Mouse (Mus musculus): Measurements from ENCODE around the gene Fcrl5. TPM values are rescaled to one million over a fixed set of nuclear protein-coding genes. Genes with fewer than 3 reads are reported as not detected.

Fcrl5 gene
- not detected for polyA plus RNA-seq (2012; fragmentation: generic; extraction: Trizol)
- long read RNA-seq, experiment 1, result 0 reads
- long read RNA-seq, experiment 2, result 0 reads

DNA sequence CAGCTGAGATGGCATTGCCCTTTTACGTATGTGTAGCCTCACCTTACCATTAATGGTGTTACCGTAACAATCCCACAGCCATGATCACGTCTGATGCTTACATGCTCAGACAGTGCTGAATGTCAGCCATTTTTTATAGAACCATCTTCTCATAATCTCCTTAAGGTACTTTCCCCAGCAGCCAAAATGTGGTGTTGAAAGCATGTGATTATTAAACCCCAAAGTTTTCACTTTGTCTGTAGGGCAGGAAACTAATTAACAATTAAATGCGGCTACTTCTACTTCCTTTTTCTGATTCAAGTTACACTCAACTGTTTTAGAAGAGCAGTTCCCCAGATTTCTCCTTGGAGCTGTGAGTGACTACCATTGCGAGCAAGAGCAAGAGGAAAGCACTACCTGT lies at the start of gene Fcrl5:
Gene Fcrl5, plus strand, starts transcription at position 295 of the 400 bp plus-strand sequence.
- Histone ChIP-seq H3K27me3 (ENCODE audit: control insufficient read depth, insufficient read depth, insufficient read length) (no peaks in the 10 kb centered on the region), H3ac (ENCODE audit: control insufficient read depth, insufficient read length, low read depth) (no peak within 1 kb of the TSS), H3K79me3 (ENCODE audit: low read depth) (no peaks in the 10 kb centered on the region), H3K79me2 (ENCODE audit: control insufficient read depth, insufficient read depth) (no peaks in the 10 kb centered on the region), H3K36me3 (ENCODE audit: control insufficient read depth, insufficient read depth) (no peaks in the 10 kb centered on the region), H3K4me3 (ENCODE audit: insufficient read depth, poor library complexity, severe bottlenecking) (no peak within 1 kb of the TSS)
- no peak for TF ChIP-seq USF1 (IDR thresholded peaks at IDR 0.05; ENCODE audit: low read depth)
- no peak for TF ChIP-seq CTCF (IDR thresholded peaks at IDR 0.05; ENCODE audit: control insufficient read depth, insufficient read depth, insufficient read length)
- no peak for TF ChIP-seq MYOD1 (IDR thresholded peaks at IDR 0.05; ENCODE audit: control insufficient read depth, insufficient read length, low read depth)
- TF ChIP-seq MAX (IDR thresholded peaks at IDR 0.05), result no peak
- no peak for TF ChIP-seq FOSL1 (IDR thresholded peaks at IDR 0.05; ENCODE audit: insufficient read depth, low read length, poor library complexity, severe bottlenecking)

GRCm38 (mm10) chr3:87390935-87391334 lies 44.6 kb upstream of the Fcrl5 start:
- no peaks in the 10 kb centered on the region for H3K79me2 ChIP-seq (ENCODE audit: control insufficient read depth, insufficient read depth)
- no peaks in the 10 kb centered on the region for H3K36me3 ChIP-seq (ENCODE audit: control insufficient read depth, insufficient read depth)
- no peak overlapping the region for H3ac ChIP-seq (ENCODE audit: control insufficient read depth, insufficient read length, low read depth)
- no peaks in the 10 kb centered on the region for H3K79me3 ChIP-seq (ENCODE audit: low read depth)
- no peak overlapping the region for H3K4me3 ChIP-seq (ENCODE audit: insufficient read depth, poor library complexity, severe bottlenecking)
- TF ChIP-seq CEBPB (IDR thresholded peaks at IDR 0.05; ENCODE audit: low read depth), result no peak
- H3K27me3 ChIP-seq (ENCODE audit: control insufficient read depth, insufficient read depth, insufficient read length), result peaks cover 3% of the 10 kb centered on the region

GRCm38 (mm10) chr3:87398809-87399208 lies 36.8 kb upstream of the Fcrl5 start:
- H3K4me3 ChIP-seq (ENCODE audit: insufficient read depth, poor library complexity, severe bottlenecking), result no peak overlapping the region
- H3K79me2 ChIP-seq (ENCODE audit: control insufficient read depth, insufficient read depth), result no peaks in the 10 kb centered on the region
- no peak overlapping the region for H3ac ChIP-seq (ENCODE audit: control insufficient read depth, insufficient read length, low read depth)
- no peaks in the 10 kb centered on the region for H3K36me3 ChIP-seq (ENCODE audit: control insufficient read depth, insufficient read depth)
- no peaks in the 10 kb centered on the region for H3K79me3 ChIP-seq (ENCODE audit: low read depth)
- H3K27me3 ChIP-seq (ENCODE audit: control insufficient read depth, insufficient read depth, insufficient read length), result no peaks in the 10 kb centered on the region
- TF ChIP-seq CTCF (IDR thresholded peaks at IDR 0.05; ENCODE audit: control insufficient read depth, insufficient read depth, insufficient read length) (no peak), MAX (IDR thresholded peaks at IDR 0.05) (no peak), CEBPB (IDR thresholded peaks at IDR 0.05; ENCODE audit: low read depth) (no peak), MYOG (IDR thresholded peaks at IDR 0.05; ENCODE audit: control insufficient read depth, extremely low read depth, insufficient read length) (no peak), USF1 (IDR thresholded peaks at IDR 0.05; ENCODE audit: low read depth) (no peak), MYOD1 (IDR thresholded peaks at IDR 0.05; ENCODE audit: control insufficient read depth, insufficient read length, low read depth) (no peak), FOSL1 (IDR thresholded peaks at IDR 0.05; ENCODE audit: insufficient read depth, low read length, poor library complexity, severe bottlenecking) (no peak)

DNA sequence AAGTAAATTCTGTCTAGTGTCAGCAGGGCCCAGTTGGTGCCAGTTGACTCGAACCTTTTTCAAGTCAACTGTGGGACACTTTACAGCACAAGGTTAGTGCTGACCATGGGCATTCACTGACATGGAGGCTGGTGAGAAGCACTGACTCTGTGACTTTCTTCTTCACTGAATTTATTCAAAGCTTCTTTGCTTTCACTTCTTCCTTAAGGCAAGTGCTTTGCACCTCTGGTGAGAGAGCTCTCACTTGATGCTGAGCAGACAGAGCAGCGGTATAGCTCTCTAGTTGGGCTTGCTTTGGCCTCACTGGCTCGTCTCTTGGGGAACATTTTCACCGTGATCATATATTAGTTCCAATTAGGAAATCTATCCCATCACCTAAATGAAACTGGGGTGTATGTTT lies 35.7 kb upstream of the Fcrl5 start:
- no peaks in the 10 kb centered on the region for H3K36me3 ChIP-seq (ENCODE audit: control insufficient read depth, insufficient read depth)
- no peak for TF ChIP-seq CEBPB (IDR thresholded peaks at IDR 0.05; ENCODE audit: low read depth)
- H3K79me2 ChIP-seq (ENCODE audit: control insufficient read depth, insufficient read depth), result no peaks in the 10 kb centered on the region
- no peak overlapping the region for H3K4me3 ChIP-seq (ENCODE audit: insufficient read depth, poor library complexity, severe bottlenecking)
- H3K79me3 ChIP-seq (ENCODE audit: low read depth), result no peaks in the 10 kb centered on the region
- no peaks in the 10 kb centered on the region for H3K27me3 ChIP-seq (ENCODE audit: control insufficient read depth, insufficient read depth, insufficient read length)
- H3ac ChIP-seq (ENCODE audit: control insufficient read depth, insufficient read length, low read depth), result no peak overlapping the region

GRCm38 (mm10) chr3:87401321-87401720 lies 34.3 kb upstream of the Fcrl5 start:
- H3K36me3 ChIP-seq (ENCODE audit: control insufficient read depth, insufficient read depth), result no peaks in the 10 kb centered on the region
- TF ChIP-seq USF1 (IDR thresholded peaks at IDR 0.05; ENCODE audit: low read depth), result no peak
- no peak for TF ChIP-seq FOSL1 (IDR thresholded peaks at IDR 0.05; ENCODE audit: insufficient read depth, low read length, poor library complexity, severe bottlenecking)
- no peak for TF ChIP-seq MYOG (IDR thresholded peaks at IDR 0.05; ENCODE audit: control insufficient read depth, extremely low read depth, insufficient read length)
- TF ChIP-seq CTCF (IDR thresholded peaks at IDR 0.05; ENCODE audit: control insufficient read depth, insufficient read depth, insufficient read length), result no peak
- no peak for TF ChIP-seq CEBPB (IDR thresholded peaks at IDR 0.05; ENCODE audit: low read depth)
- TF ChIP-seq MYOD1 (IDR thresholded peaks at IDR 0.05; ENCODE audit: control insufficient read depth, insufficient read length, low read depth), result no peak
- no peak for TF ChIP-seq MAX (IDR thresholded peaks at IDR 0.05)
- H3ac ChIP-seq (ENCODE audit: control insufficient read depth, insufficient read length, low read depth), result no peak overlapping the region
- H3K4me3 ChIP-seq (ENCODE audit: insufficient read depth, poor library complexity, severe bottlenecking), result no peak overlapping the region
- H3K79me3 ChIP-seq (ENCODE audit: low read depth), result no peaks in the 10 kb centered on the region
- H3K27me3 ChIP-seq (ENCODE audit: control insufficient read depth, insufficient read depth, insufficient read length), result no peaks in the 10 kb centered on the region
- H3K79me2 ChIP-seq (ENCODE audit: control insufficient read depth, insufficient read depth), result no peaks in the 10 kb centered on the region

GRCm38 (mm10) chr3:87408171-87408570 lies 27.4 kb upstream of the Fcrl5 start:
- H3K36me3 ChIP-seq (ENCODE audit: control insufficient read depth, insufficient read depth), result no peaks in the 10 kb centered on the region
- H3K79me2 ChIP-seq (ENCODE audit: control insufficient read depth, insufficient read depth), result no peaks in the 10 kb centered on the region
- H3K27me3 ChIP-seq (ENCODE audit: control insufficient read depth, insufficient read depth, insufficient read length), result no peaks in the 10 kb centered on the region
- H3ac ChIP-seq (ENCODE audit: control insufficient read depth, insufficient read length, low read depth), result no peak overlapping the region
- H3K4me3 ChIP-seq (ENCODE audit: insufficient read depth, poor library complexity, severe bottlenecking), result no peak overlapping the region
- no peaks in the 10 kb centered on the region for H3K79me3 ChIP-seq (ENCODE audit: low read depth)
- TF ChIP-seq MYOD1 (IDR thresholded peaks at IDR 0.05; ENCODE audit: control insufficient read depth, insufficient read length, low read depth) (no peak), USF1 (IDR thresholded peaks at IDR 0.05; ENCODE audit: low read depth) (no peak), MYOG (IDR thresholded peaks at IDR 0.05; ENCODE audit: control insufficient read depth, extremely low read depth, insufficient read length) (no peak), MAX (IDR thresholded peaks at IDR 0.05) (no peak), CEBPB (IDR thresholded peaks at IDR 0.05; ENCODE audit: low read depth) (no peak), FOSL1 (IDR thresholded peaks at IDR 0.05; ENCODE audit: insufficient read depth, low read length, poor library complexity, severe bottlenecking) (no peak), CTCF (IDR thresholded peaks at IDR 0.05; ENCODE audit: control insufficient read depth, insufficient read depth, insufficient read length) (no peak)

All from C2C12 (cell line).